Mouse (Mus musculus) thymus, adult 2 months (tissue): ENCODE data around the gene Cdsn. TPM values are rescaled to one million over a fixed set of nuclear protein-coding genes. Genes with fewer than 3 reads are reported as not detected.

Experiments used
- DNase-seq: peaks from one replicate; pipeline ENCODE4 v3.0.0; 2021
- H3K27ac ChIP-seq: fragments of 200-500 bp; 2 replicates; pipeline ENCODE4 v1.5.1; 2012; ENCODE audit warnings: low read length, control low read depth; ENCODE audit not compliant: control insufficient read depth, insufficient read depth
- H3K27me3 ChIP-seq: fragments of 200-500 bp; 2 replicates; pipeline ENCODE4 v1.6.1; 2012; ENCODE audit warnings: mild to moderate bottlenecking, low read length, moderate library complexity, mixed read lengths; ENCODE audit not compliant: control insufficient read depth, insufficient read depth
- H3K36me3 ChIP-seq: fragments of 200-500 bp; 2 replicates; pipeline ENCODE4 v1.6.1; 2012; ENCODE audit warnings: mild to moderate bottlenecking, low read length, moderate library complexity; ENCODE audit not compliant: control insufficient read depth, insufficient read depth
- H3K4me1 ChIP-seq: fragments of 200-500 bp; replicated peaks from 2 replicates; pipeline ENCODE4 v1.6.1; 2012; ENCODE audit warnings: low read length; ENCODE audit not compliant: control insufficient read depth, insufficient read depth
- H3K4me3 ChIP-seq: fragments of 200-500 bp; 2 replicates; pipeline ENCODE4 v1.5.1; 2012; ENCODE audit warnings: mild to moderate bottlenecking, low read length, control low read depth, moderate library complexity; ENCODE audit not compliant: control insufficient read depth, insufficient read depth
- CTCF ChIP-seq: fragments of 200-500 bp; IDR thresholded peaks from 2 replicates; pipeline ENCODE4 v1.5.1; 2012; ENCODE audit warnings: mild to moderate bottlenecking, control low read depth, low read length, moderate library complexity, borderline replicate concordance; ENCODE audit not compliant: control insufficient read depth, poor library complexity, insufficient read depth; ENCODE audit errors: extremely low read depth
- POLR2A ChIP-seq: fragments of 200-500 bp; IDR thresholded peaks from 2 replicates; pipeline ENCODE4 v1.6.1; 2012; ENCODE audit warnings: mild to moderate bottlenecking, low read length, control low read depth, moderate library complexity; ENCODE audit not compliant: control insufficient read depth, poor library complexity, insufficient read depth; ENCODE audit errors: extremely low read depth
- WGBS: fragments of 180-500 bp; shearing (Covaris S2); methylation state at CpG from one replicate; pipeline ENCODE4 v1.1.7; 2018; 5-methylcytosine and 5-hydroxymethylcytosine counted together
- polyA plus RNA-seq: library from polyadenylated mRNA; depleted of rRNA; stranded (reverse); fragments of >200 nt; gene quantifications from 2 replicates; pipeline ENCODE4 v1.2.3, GENCODE M21; 2012

Cdsn gene
- polyA plus RNA-seq, 1 experiment = 3.3 TPM

GRCm38 (mm10) chr17:35543412-35543861 is 8.5 kb upstream of the Cdsn start:
- Histone ChIP-seq H3K4me3 (no peak overlapping the region), H3K27me3 (no peaks in the 10 kb centered on the region), H3K36me3 (no peaks in the 10 kb centered on the region), H3K4me1 (0 out of 2 replicates have a peak, but pooled peaks cover 2% of the 10 kb centered on the region), H3K27ac (no peak overlapping the region)
- 65% methylated on average over 14 of the region's 14 CpGs for WGBS
- DNase-seq = no peak
- TF ChIP-seq POLR2A (no peak), CTCF (no peak)

- Histone ChIP-seq H3K36me3 (no peaks in the 10 kb centered on the region), H3K4me3 (no peak overlapping the region), H3K27ac (no peak overlapping the region), H3K27me3 (no peaks in the 10 kb centered on the region), H3K4me1 (0 out of 2 replicates have a peak, but pooled peaks cover 2% of the 10 kb centered on the region)
- 63% methylated on average over 6 of the region's 6 CpGs for WGBS
- no peak for TF ChIP-seq POLR2A
- TF ChIP-seq CTCF = no peak
- DNase-seq = no peak
These were observed 7.9 kb upstream of the Cdsn start for GRCm38 (mm10) chr17:35544001-35544400.

GRCm38 (mm10) chr17:35544680-35545079 is 7.2 kb upstream of the Cdsn start:
- Histone ChIP-seq H3K36me3 (no peaks in the 10 kb centered on the region), H3K27ac (no peak overlapping the region), H3K4me3 (no peak overlapping the region), H3K27me3 (no peaks in the 10 kb centered on the region), H3K4me1 (0 out of 2 replicates have a peak, but pooled peaks cover 2% of the 10 kb centered on the region)
- DNase-seq = peak; percentile 43
- WGBS = 44% methylated on average over 6 of the region's 6 CpGs
- TF ChIP-seq POLR2A (no peak), CTCF (peak; percentile 87)

- no peaks in the 10 kb centered on the region for H3K36me3 ChIP-seq
- no peak overlapping the region for H3K4me3 ChIP-seq
- 0 out of 2 replicates have a peak, but pooled peaks cover 2% of the 10 kb centered on the region for H3K4me1 ChIP-seq
- no peak for DNase-seq
- H3K27ac ChIP-seq = no peak overlapping the region
- WGBS = 85% methylated on average over 2 of the region's 2 CpGs
- TF ChIP-seq CTCF (no peak), POLR2A (no peak)
- no peaks in the 10 kb centered on the region for H3K27me3 ChIP-seq
These were observed 4.5 kb upstream of the Cdsn start for GRCm38 (mm10) chr17:35547465-35547864.

- no peaks in the 10 kb centered on the region for H3K27me3 ChIP-seq
- no peak overlapping the region for H3K4me3 ChIP-seq
- 37% methylated on average over 5 of the region's 5 CpGs for WGBS
- no peaks in the 10 kb centered on the region for H3K36me3 ChIP-seq
- TF ChIP-seq CTCF (no peak), POLR2A (no peak)
- H3K27ac ChIP-seq = no peak overlapping the region
- H3K4me1 ChIP-seq = 0 out of 2 replicates have a peak, but pooled peaks cover 2% of the 10 kb centered on the region
- no peak for DNase-seq
These were observed 3.3 kb upstream of the Cdsn start for GRCm38 (mm10) chr17:35548636-35549035.

- H3K4me3 ChIP-seq = no peak overlapping the region
These were observed 2.3 kb upstream of the Cdsn start for GRCm38 (mm10) chr17:35549437-35550142.

More at GRCm38 (mm10) chr17:35549437-35550142, 2.3 kb upstream of the Cdsn start:
- no peaks in the 10 kb centered on the region for H3K4me1 ChIP-seq
- H3K36me3 ChIP-seq = no peaks in the 10 kb centered on the region
- no peak for TF ChIP-seq POLR2A
- no peak for TF ChIP-seq CTCF
- H3K27me3 ChIP-seq = no peaks in the 10 kb centered on the region
- DNase-seq = no peak
- WGBS = 69% methylated on average over 15 of the region's 15 CpGs
- H3K27ac ChIP-seq = no peak overlapping the region
